Mouse (Mus musculus) erythroblast, embryonic 14.5 days (primary cell): Measurements from ENCODE around the gene Terb1.

Experiments
- GATA1 ChIP-seq: IDR thresholded peaks from 2 replicates; pipeline ENCODE4 v1.6.1; 2012; ENCODE audit warnings: low read length, inconsistent platforms, mixed read lengths
- TAL1 ChIP-seq: IDR thresholded peaks from 3 replicates; pipeline ENCODE4 v1.6.1; 2012; ENCODE audit warnings: low read length, inconsistent platforms, mixed read lengths

GRCm38 (mm10) chr8:104422313-104422712 lies 87.4 kb downstream of the Terb1 start:
- no peak for TF ChIP-seq GATA1
- TF ChIP-seq TAL1, result no peak
